Mouse (Mus musculus) spleen, postnatal 36 days (tissue): Measurements from ENCODE around the gene E130114P18Rik.

Experiments used
- DNase-seq, 2 experiments: peaks; one replicate each; pipeline ENCODE4 v3.0.0; 2022; ENCODE audit warnings: low spot score in 2 of 2, mixed read lengths in 1 of 2

E130114P18Rik gene

GRCm38 (mm10) chr4:97648436-97648707 lies 129.5 kb downstream of the E130114P18Rik start:
- no peak for DNase-seq

DNA sequence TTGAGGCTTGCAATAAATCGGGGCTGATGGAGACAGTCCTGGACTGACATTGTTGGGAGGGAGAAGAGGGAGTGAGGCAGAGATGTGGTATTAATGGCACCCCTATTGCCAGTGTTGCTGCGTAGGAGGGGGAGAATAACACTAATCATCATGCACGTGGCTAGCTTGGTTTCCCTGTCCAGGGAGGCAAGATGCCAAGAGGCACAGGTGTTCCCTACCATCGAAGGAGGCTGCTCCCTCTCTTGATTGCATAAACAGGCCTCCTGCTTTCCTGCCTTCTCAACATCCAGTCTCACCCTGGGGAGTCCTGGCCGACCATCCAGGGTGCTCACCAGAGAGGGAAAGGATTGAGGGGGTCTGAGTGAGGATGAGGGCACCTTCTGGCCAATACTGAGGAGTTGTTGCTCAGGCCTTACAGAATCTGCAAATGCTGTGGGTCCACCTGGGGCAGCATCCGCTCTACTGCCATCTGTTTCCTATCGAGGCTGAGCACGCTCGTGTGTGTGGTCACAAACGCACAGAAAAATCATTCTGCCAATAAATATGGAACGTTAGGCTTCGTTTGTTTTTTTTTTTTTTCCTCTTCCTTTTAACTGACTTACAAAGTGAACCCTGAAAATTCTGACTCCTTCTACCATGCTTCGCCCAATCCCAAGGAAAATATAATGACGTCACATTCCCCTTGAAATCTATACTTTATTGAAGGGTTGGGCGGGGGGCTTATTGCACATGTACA lies 130.0 kb downstream of the E130114P18Rik start:
- no peak for DNase-seq

- DNase-seq = no peak
These were observed 130.6 kb downstream of the E130114P18Rik start for GRCm38 (mm10) chr4:97647236-97647635.

- DNase-seq = no peak
These were observed 137.5 kb downstream of the E130114P18Rik start for GRCm38 (mm10) chr4:97640385-97640784.

- no peak for DNase-seq
These were observed 141.3 kb downstream of the E130114P18Rik start for GRCm38 (mm10) chr4:97636569-97636968.

GRCm38 (mm10) chr4:97635757-97636292 lies 142.1 kb downstream of the E130114P18Rik start:
- no peak for DNase-seq

DNA sequence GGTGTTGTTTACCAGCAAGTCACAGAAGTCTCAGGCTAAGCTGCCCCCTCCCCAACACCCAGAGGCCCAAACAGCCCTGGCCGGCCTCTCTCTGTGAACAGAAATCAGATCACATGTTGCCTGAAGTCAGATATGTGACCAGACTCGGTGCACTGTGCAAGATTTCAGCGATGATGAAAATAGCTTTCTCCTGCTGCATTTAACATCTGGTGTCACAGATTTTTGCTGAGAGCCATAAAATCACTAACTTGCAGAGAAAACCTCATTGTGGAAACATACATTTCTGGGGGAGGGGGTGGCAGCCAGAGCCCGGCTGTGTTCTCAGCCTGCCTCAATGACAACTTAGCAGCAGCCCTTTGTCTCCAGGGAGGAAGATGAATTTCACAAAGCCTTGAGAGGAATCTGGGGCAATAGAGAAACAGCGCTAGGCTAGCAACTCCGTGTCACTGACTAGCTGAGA lies 142.6 kb downstream of the E130114P18Rik start:
- DNase-seq = no peak

DNA sequence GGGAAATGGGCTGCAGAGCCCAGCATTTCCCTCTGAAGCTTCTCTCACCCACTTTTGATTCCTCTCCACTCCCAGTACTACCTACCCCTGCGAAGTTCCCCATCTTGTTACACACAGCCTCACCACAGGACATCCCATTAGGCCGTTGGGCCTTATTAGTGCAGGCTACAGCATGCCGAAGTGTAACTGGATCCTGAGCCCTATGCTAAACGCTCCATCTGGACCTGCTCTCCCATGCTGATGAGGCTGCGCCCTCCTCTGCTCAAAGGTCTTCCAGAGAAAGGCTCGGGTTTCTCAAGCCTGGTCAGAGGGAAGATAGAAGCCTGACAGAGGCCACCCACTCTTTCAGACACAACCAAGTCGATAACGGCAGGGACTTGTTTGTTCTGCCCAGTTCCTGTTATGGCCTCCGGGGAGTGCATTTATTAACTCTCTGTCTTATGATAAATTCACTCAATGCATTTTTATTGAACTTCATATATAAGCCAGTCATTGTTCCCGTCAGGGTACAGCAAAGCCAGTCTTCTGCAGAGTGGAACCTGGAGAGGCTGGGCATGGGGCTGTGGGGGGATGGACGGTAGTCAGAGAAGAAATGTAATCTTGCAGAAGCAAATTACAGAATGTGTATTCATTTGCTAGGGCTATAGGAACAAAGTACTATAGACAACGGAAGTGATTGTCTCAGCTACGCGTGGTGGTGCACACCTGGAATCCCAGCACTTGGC lies 148.8 kb downstream of the E130114P18Rik start:
- DNase-seq = no peak

- no peak for DNase-seq
These were observed 151.7 kb downstream of the E130114P18Rik start for GRCm38 (mm10) chr4:97626002-97626720.

GRCm38 (mm10) chr4:97623165-97623564 lies 154.7 kb downstream of the E130114P18Rik start:
- no peak for DNase-seq

GRCm38 (mm10) chr4:97621731-97622130 lies 156.1 kb downstream of the E130114P18Rik start:
- no peak for DNase-seq

GRCm38 (mm10) chr4:97620409-97620808 lies 157.5 kb downstream of the E130114P18Rik start:
- no peak for DNase-seq

DNA sequence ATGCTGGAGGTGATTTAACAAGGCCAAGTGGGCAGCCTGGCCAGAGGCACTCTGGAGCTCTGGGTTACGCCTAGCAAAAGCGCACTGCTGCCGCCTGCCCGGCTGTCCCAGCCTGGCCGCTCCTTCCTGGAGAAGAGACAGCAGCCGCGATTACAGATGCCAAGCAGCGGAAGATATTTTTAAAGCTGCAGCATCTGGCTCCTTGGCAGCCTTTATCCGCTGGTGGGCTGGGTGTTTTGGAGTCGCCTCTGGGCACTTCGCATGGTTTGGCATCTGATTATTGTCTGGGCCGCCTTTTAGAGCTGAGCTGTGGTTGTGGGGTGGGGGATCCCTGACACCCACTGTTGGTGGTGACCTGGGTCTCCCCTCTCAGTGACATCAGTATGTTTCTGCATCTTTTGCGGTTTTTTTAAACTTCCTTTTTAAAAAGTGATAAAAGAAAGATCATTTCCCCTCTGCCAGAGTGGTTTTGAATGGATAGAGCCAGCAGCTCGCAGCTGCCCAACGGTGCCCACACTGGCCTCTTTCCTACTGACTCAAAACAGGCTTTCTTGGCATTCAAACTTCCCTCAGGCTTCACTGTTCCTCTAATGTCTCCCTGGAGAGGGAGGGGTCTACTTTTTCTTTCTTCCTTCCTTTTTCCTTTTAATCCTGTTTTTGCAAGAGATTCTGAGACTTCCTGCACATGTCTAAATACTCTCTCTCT lies 159.1 kb downstream of the E130114P18Rik start:
- DNase-seq = no peak

DNA sequence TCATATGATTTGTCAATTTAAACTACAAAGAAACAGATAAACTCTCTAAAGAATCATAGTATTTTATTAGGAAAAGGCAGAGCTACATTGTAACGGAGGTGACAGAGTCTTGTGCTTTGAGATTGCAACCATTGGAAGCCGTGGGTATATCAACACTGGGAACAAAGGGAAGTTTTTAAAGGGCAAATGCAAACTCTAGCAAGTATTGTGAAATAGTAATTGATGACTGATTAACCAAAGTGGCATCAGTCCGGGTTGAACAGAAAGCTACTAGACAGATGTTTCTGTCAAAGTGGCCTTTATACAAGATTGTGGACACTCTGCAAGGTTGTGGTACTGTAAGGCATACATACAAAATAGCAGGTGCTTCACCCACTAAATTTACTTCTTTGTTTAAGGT lies 162.8 kb downstream of the E130114P18Rik start:
- DNase-seq = no peak

DNA sequence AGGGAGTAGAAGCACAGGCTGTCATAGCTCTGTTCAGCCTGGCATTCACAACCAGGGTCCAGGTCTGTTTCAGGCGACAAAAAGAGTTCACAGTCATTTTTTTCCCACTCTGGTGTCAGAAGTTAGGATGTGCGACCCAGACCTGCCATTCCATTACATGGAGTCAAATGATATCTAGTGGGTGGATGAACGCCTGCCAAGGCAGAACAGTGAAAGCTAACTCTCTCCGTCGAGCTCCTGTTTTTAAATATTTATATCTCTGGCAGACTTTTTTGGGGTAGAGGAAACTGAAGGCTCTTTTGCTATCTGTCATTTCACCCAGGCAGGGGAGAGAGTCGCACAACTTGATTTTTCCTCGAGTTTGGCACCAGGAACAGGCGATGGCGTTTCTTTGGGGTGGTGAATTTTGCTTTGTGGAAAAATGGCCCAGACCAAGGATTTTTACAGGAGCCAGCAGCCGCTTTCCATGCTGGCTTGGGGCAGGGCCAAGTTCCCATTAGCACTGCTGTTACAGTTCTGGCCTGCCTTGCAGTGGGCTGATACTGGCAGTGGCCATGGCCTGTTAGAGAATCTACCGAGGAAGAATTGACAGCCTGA lies 166.5 kb downstream of the E130114P18Rik start:
- DNase-seq = no peak

DNA sequence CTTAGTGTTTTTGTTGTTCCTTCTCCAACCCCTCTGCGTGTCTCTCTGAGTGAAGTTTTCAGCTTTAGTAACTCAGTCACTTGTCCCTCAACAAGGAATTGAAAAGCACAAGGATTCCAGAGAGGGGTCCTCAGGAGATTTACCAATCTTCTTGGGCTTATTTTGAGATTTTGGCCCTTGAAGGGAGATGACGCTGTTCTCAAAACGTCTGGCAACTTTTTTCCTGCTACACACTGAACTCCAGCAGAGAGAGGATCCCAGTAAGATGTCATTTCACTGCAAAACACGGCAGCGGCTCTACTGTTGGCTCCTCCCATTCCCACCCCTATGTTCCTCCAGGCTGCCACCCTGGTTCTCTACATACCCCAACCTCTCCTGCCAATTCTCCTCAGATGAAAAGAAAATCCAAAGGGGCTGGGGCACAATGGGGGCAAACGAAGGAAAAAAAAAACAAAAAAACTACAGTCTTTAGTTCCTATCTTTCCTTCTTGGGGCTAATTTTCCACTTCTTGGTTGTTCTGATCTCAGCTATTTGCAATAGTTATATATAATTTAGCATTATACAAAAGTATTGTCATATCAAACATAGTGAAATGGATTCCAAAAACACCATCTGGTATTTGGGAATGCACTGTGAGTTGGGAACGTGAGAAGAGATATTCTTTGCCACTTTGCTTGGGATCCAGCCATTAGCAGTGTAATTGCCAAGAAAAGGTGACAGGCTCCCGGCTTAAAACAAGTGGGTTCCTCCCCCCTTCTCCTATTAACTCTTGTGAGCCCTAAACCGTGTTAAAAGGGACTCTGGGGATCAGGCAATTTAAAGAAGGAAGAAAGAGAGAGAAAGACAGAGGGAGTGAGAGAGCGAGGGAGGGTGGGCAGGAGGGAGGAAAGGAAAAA lies 167.8 kb downstream of the E130114P18Rik start:
- DNase-seq = no peak

- no peak for DNase-seq
These were observed 168.5 kb downstream of the E130114P18Rik start for GRCm38 (mm10) chr4:97609329-97609728.

GRCm38 (mm10) chr4:97608728-97609127 lies 169.2 kb downstream of the E130114P18Rik start:
- no peak for DNase-seq

- no peak for DNase-seq
These were observed 169.7 kb downstream of the E130114P18Rik start for GRCm38 (mm10) chr4:97608134-97608533.

DNA sequence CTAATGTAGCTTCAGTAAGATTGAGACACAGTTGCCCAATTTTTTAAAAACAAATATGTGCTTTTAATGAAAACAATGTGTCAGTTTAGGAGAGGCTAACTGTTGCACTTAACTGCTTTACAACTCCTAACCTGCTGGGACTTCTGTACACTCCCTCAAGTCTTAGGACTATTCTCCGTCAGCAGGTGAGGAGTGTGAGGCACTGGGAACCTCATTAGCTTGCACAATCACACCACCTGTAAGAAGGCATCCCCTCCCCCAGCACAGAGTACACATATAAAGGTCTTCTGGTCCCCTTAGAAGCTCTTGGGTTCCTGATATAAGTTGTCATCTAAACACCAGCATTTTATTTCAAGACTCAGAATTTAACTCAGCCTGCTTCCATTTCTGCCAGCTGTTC lies 170.7 kb downstream of the E130114P18Rik start:
- no peak for DNase-seq
